Mouse (Mus musculus): ENCODE results near the gene Lrrc7.

- TF ChIP-seq CTCF (IDR thresholded peaks at IDR 0.05; ENCODE audit: extremely low read depth, insufficient read depth, insufficient read length, insufficient replicate concordance) (no peak), POLR2A (IDR thresholded peaks at IDR 0.05; ENCODE audit: low read depth, low read length) (no peak)
Measured at GRCm38 (mm10) chr3:158391534-158391933, 170.5 kb downstream of the Lrrc7 start.

Measured in spleen, adult 2 months (tissue).